Mouse (Mus musculus) stomach, embryonic 15.5 days (tissue): ENCODE data around the gene Gm21440. TPM values are rescaled to one million over a fixed set of nuclear protein-coding genes. Genes with fewer than 3 reads are reported as not detected.
"Not testable (repeated sequence)": the region's sequence is repeated elsewhere in the genome, so short reads cannot be mapped to it uniquely, and the experiment has no call there.

Source experiments
- ATAC-seq: fragments of 200-750 bp; cut with Nextera tagmentation; 2 replicates; pipeline ENCODE4 v1.8.0; 2017; ENCODE audit warnings: low read depth, moderate number of reproducible peaks, moderate TSS enrichment; ENCODE audit not compliant: insufficient read depth, low FRiP score
- H3K27ac ChIP-seq: fragments of 300-500 bp; sonication (generic); 2 replicates; pipeline ENCODE4 v1.5.1; 2015; ENCODE audit warnings: mild to moderate bottlenecking, inconsistent platforms
- H3K27me3 ChIP-seq: fragments of 300-500 bp; sonication (generic); replicated peaks from 2 replicates; pipeline ENCODE4 v1.6.1; 2015; ENCODE audit warnings: inconsistent platforms
- H3K36me3 ChIP-seq: fragments of 300-500 bp; sonication (generic); 2 replicates; pipeline ENCODE4 v1.6.1; 2015; ENCODE audit warnings: inconsistent platforms
- H3K4me1 ChIP-seq: fragments of 300-500 bp; sonication (generic); 2 replicates; pipeline ENCODE4 v1.6.1; 2015; ENCODE audit warnings: inconsistent platforms
- H3K4me2 ChIP-seq: fragments of 300-500 bp; sonication (generic); 2 replicates; pipeline ENCODE4 v1.6.1; 2015; ENCODE audit warnings: mild to moderate bottlenecking, inconsistent platforms
- H3K4me3 ChIP-seq: fragments of 300-500 bp; sonication (generic); replicated peaks from 2 replicates; pipeline ENCODE4 v1.5.1; 2015; ENCODE audit warnings: inconsistent platforms
- H3K9ac ChIP-seq: fragments of 300-500 bp; sonication (generic); 2 replicates; pipeline ENCODE4 v1.6.1; 2015; ENCODE audit warnings: inconsistent platforms
- H3K9me3 ChIP-seq: fragments of 300-500 bp; sonication (generic); 2 replicates; pipeline ENCODE4 v1.6.1; 2016; ENCODE audit warnings: inconsistent platforms
- WGBS: fragments of 180-500 bp; shearing (Covaris S2); methylation state at CpG from one replicate; pipeline ENCODE4 v1.1.7; 2015; 5-methylcytosine and 5-hydroxymethylcytosine counted together
- polyA plus RNA-seq: library from polyadenylated mRNA; unstranded; fragments of >200 nt; fragmentation: Nextera tagmentation; extraction: Ambion mirVana; gene quantifications from 2 replicates; pipeline ENCODE4 v1.2.1, GENCODE M21; 2015

The Gm21440 gene
- not detected in 2 replicates for polyA plus RNA-seq

DNA sequence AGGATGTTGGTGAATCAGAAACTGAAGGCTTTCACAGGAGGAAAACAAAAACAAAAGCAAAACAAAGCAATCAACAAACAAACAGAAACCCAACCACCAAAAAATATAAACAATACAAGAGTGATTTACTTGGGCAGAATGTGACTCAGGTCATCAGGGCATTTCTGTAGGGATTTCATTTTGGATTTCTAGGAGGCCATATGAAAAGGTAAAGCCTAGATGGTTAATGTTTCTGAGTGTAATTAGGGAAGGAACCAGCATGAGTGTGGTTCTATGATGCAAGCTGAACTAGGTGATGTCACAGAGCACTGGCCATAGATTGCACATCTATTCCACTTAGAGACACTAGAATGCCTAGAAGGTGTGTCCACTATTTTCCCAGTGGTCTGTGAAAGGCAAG lies at the start of gene Gm21440, which contains the start of gene Gm21454:
Gm21440 (plus strand) TSS at position 301 of the 400 bp plus-strand sequence.
Gm21454 (plus strand) TSS at position 352 of the 400 bp plus-strand sequence.
- not testable (repeated sequence) for H3K4me3 ChIP-seq, H3K9ac ChIP-seq, H3K27ac ChIP-seq, H3K4me1 ChIP-seq, ATAC-seq, H3K9me3 ChIP-seq, H3K4me2 ChIP-seq, H3K36me3 ChIP-seq, H3K27me3 ChIP-seq

DNA sequence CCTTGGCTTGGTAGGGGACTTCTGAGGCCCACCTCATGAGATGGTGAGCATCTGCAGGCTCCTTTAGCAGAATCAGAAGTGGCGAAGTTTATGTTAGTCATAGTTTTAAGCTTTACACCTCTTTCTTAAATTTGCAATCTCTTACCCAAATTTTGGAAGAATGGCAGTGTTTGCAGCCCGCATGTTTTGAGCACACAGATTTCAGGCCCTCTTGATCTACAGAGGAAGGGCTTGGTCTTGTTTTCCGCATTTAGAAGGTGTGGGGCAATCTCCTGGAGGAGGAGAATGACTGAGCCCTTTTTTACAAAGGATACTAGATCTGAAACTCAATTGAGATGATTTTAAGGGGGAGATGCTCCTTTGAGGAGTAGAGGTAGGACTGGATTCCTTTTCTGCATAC lies 28.4 kb upstream of the Gm21440 start, which contains the start of gene Gm21828:
Gm21828 (minus strand) TSS at position 101 of the 400 bp plus-strand sequence.
- H3K4me2 ChIP-seq, H3K9ac ChIP-seq, H3K9me3 ChIP-seq, H3K4me3 ChIP-seq, H3K27ac ChIP-seq, H3K36me3 ChIP-seq, H3K4me1 ChIP-seq, ATAC-seq, H3K27me3 ChIP-seq: not testable (repeated sequence)
- WGBS, result no CpG with 5 or more reads among the region's 3 CpGs

Other genes with a start within 250 kb of the Gm21440 start
- not detected in 2 replicates for gene Gm20807, start 209.5 kb upstream of the Gm21440 start, polyA plus RNA-seq
- not detected in 2 replicates for gene Gm21891, start 118.9 kb upstream of the Gm21440 start, polyA plus RNA-seq
- not detected in 2 replicates for gene Gm21425, start 90.4 kb upstream of the Gm21440 start, polyA plus RNA-seq
- not detected in 2 replicates for gene Gm21828, start 28.5 kb upstream of the Gm21440 start, polyA plus RNA-seq
- not detected in 2 replicates for gene Gm21454, start 51 bp downstream of the Gm21440 start, polyA plus RNA-seq
- not detected in 2 replicates for gene Gm21725, start 96.7 kb downstream of the Gm21440 start, polyA plus RNA-seq
- gene Gm21866, start 213.2 kb downstream of the Gm21440 start, polyA plus RNA-seq, result not detected in 2 replicates
- not detected in 2 replicates for gene Gm20773, start 241.6 kb downstream of the Gm21440 start, polyA plus RNA-seq